Mouse (Mus musculus) heart, adult 10 weeks (tissue): ENCODE results near the gene Defa30. TPM values are rescaled to one million over a fixed set of nuclear protein-coding genes. Genes with fewer than 3 reads are reported as not detected.

ENCODE experiments used
- polyA plus RNA-seq: library from polyadenylated mRNA; stranded (reverse); fragments of 350-450 nt; fragmentation: Illumina TruSeq; extraction: RNeasy Lipid Tissue Mini Kit (QIAGEN cat#74804); gene quantifications from one replicate; pipeline ENCODE4 v1.2.3, GENCODE M21; 2014; ENCODE audit warnings: low read depth, low replicate concordance

Gene Defa30
- polyA plus RNA-seq, result not detected

DNA sequence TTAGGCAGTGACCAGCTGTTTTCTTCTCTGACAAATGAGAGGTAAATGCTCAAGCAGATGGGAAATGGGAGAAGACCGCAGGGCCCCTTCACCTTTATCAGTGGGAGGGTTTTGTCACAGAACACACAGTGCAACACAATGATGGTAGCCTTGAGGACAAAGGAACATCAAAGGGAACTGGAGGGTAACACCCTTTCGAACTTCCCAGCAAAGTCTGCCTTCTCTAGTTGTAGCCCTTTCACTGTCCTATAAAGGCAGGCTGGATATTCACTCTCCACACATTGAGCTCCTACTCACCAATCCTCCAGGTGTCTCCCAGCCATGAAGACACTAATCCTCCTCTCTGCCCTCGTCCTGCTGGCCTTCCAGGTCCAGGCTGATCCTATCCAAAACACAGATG lies at the start of gene Defa30:
Gene Defa30 (plus strand): TSS at position 301 of the 400 bp plus-strand sequence.

DNA sequence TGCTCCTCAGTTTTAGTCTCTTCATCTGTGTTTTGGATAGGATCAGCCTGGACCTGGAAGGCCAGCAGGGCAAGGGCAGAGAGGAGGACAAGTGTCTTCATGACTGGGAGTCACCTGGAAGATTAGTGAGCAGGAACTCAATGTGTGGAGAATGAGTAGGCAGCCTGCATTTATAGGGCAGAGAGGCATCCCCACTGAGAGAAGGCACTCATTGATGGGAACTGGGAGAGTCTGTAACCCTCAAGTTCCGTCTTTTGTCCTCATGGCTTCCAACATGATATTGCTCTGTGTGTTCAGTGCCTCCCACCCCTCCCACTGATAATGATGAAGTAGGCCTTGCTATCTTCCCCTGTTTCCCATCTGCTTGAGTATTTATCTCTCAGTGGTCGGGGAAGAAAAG lies 38.5 kb upstream of the Defa30 start, which contains the start of gene Gm14851:
Gene Gm14851 (minus strand): TSS at position 101 of the 400 bp plus-strand sequence.

DNA sequence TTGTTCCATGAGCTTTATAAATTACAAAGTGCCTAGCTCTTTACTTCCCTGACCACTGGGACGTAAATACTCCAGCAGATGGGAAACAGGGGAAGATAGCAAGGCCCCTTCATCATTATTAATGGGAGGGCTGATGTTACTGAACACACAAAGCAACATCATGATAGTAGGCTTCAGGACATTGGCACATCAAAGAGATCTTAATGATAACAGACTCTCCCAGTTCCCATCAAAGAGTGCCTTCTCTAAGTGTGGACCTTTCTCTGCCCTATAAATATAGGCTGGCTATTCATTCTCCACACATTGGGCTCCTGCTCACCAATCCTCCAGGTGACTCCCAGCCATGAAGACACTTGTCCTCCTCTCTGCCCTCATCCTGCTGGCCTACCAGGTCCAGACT lies 27.5 kb downstream of the Defa30 start, which contains the start of gene Defa22:
Gene Defa22 (plus strand): TSS at position 301 of the 400 bp plus-strand sequence.

Other genes with a start within 250 kb of the Defa30 start
- gene Defb33, start 242.0 kb upstream of the Defa30 start, polyA plus RNA-seq, result not detected
- not detected for gene Gm15056, start 232.0 kb upstream of the Defa30 start, polyA plus RNA-seq
- gene Gm6040, start 212.6 kb upstream of the Defa30 start, polyA plus RNA-seq, result not detected
- gene AY761185, start 189.9 kb upstream of the Defa30 start, polyA plus RNA-seq, result not detected
- gene Defa21, start 109.1 kb upstream of the Defa30 start, polyA plus RNA-seq, result not detected
- not detected for gene Defa23, start 79.6 kb upstream of the Defa30 start, polyA plus RNA-seq
- gene Defa35, start 69.6 kb upstream of the Defa30 start, polyA plus RNA-seq, result not detected
- not detected for gene Defa25, start 50.2 kb upstream of the Defa30 start, polyA plus RNA-seq
- gene Gm14851, start 38.6 kb upstream of the Defa30 start, polyA plus RNA-seq, result not detected
- gene Defa22, start 27.6 kb downstream of the Defa30 start, polyA plus RNA-seq, result not detected
- gene Defa31, start 57.0 kb downstream of the Defa30 start, polyA plus RNA-seq, result not detected
- not detected for gene Gm15293, start 66.9 kb downstream of the Defa30 start, polyA plus RNA-seq
- gene Gm15292, start 115.1 kb downstream of the Defa30 start, polyA plus RNA-seq, result not detected
- not detected for gene Defa27, start 180.9 kb downstream of the Defa30 start, polyA plus RNA-seq
- gene Defa29, start 192.4 kb downstream of the Defa30 start, polyA plus RNA-seq, result not detected
- not detected for gene Defa2, start 243.9 kb downstream of the Defa30 start, polyA plus RNA-seq